ENCODE assay signal across 11 mouse cellular contexts in genomic region chr1:39934954-39935353, GRCm38 (mm10). TPM values are rescaled to one million over a fixed set of nuclear protein-coding genes. Genes with fewer than 3 reads are reported as not detected.
A peak's percentile ranks its signal among the peaks of the same experiment; 100 is the strongest.
DNase-seq lines count a peak whose midpoint lies in the region; ATAC-seq and TF ChIP-seq lines count a peak whose summit lies in the region.
"Had no signal": no experiment of that assay in that cellular context is flagged by ENCODE, and none has a peak within 500 bp of the region (broad histone marks: within the 10 kb centered on the region; RNA-seq: fewer than 3 reads in every experiment).

No protein-coding gene starts in this region.

- no peaks in the 10 kb centered on the region for H3K9me3 ChIP-seq in hindbrain, embryonic 15.5 days
- H3K9me3 ChIP-seq in hindbrain, embryonic 10.5 days: no peaks in the 10 kb centered on the region
- H3K9me3 ChIP-seq in midbrain, embryonic 11.5 days (ENCODE audit: control insufficient read depth, low read length): no peaks in the 10 kb centered on the region
- no peaks in the 10 kb centered on the region for H3K9me3 ChIP-seq in midbrain, embryonic 14.5 days (ENCODE audit: control insufficient read depth, low read length)
- no peaks in the 10 kb centered on the region for H3K9me3 ChIP-seq in liver, embryonic 14.5 days (ENCODE audit: control insufficient read depth, low read length)

- H3K4me1 ChIP-seq in hindbrain, embryonic 15.5 days (replicated peaks): peaks cover 97% of the 10 kb centered on the region
- peaks cover 95% of the 10 kb centered on the region for H3K4me1 ChIP-seq in hindbrain, embryonic 10.5 days (replicated peaks)
- peaks cover 53% of the 10 kb centered on the region for H3K4me1 ChIP-seq in midbrain, embryonic 11.5 days (ENCODE audit: control insufficient read depth, insufficient read depth, low read length)
- H3K4me1 ChIP-seq in midbrain, embryonic 14.5 days (ENCODE audit: control insufficient read depth, insufficient read depth, low read length): peaks cover 89% of the 10 kb centered on the region
- peaks cover 22 to 30% of the 10 kb centered on the region in 2 experiments for H3K4me1 ChIP-seq in liver, embryonic 14.5 days (replicated peaks; ENCODE audit: control insufficient read depth in 2 of 2, insufficient read depth in 2 of 2, low read length in 1 of 2)

- H3K36me3 ChIP-seq in hindbrain, embryonic 15.5 days: no peaks in the 10 kb centered on the region
- H3K36me3 ChIP-seq in hindbrain, embryonic 10.5 days: peaks cover 25% of the 10 kb centered on the region; the same call in 1 of the 2 replicates
- H3K36me3 ChIP-seq in midbrain, embryonic 11.5 days (ENCODE audit: control insufficient read depth, insufficient read depth, low read length): peaks cover 2% of the 10 kb centered on the region; the same call in 1 of the 2 replicates
- H3K36me3 ChIP-seq in midbrain, embryonic 14.5 days (ENCODE audit: control insufficient read depth, insufficient read depth, low read length): 0 out of 2 replicates have a peak, but pooled peaks cover 8% of the 10 kb centered on the region
- H3K36me3 ChIP-seq in liver, embryonic 14.5 days (replicated peaks; ENCODE audit: control insufficient read depth, insufficient read depth, low read depth): no peaks in the 10 kb centered on the region

- no peak overlapping the region for H3K4me3 ChIP-seq in hindbrain, embryonic 15.5 days
- H3K4me3 ChIP-seq in hindbrain, embryonic 10.5 days: no peak overlapping the region
- H3K4me3 ChIP-seq in midbrain, embryonic 11.5 days (ENCODE audit: low read depth, low read length): no peak overlapping the region
- no peak overlapping the region for H3K4me3 ChIP-seq in midbrain, embryonic 14.5 days (replicated peaks; ENCODE audit: low read depth, low read length)
- H3K4me3 ChIP-seq in liver, embryonic 14.5 days (ENCODE audit: insufficient read depth in 1 of 2, low read depth in 2 of 2, low read length in 2 of 2): no peak overlapping the region

- TF ChIP-seq CTCF in liver, embryonic 14.5 days (IDR thresholded peaks at IDR 0.05; ENCODE audit: low read depth): no peak

- no peaks in the 10 kb centered on the region for H3K27me3 ChIP-seq in hindbrain, embryonic 15.5 days
- no peaks in the 10 kb centered on the region for H3K27me3 ChIP-seq in hindbrain, embryonic 10.5 days (ENCODE audit: insufficient read depth, poor library complexity, severe bottlenecking)
- no peaks in the 10 kb centered on the region for H3K27me3 ChIP-seq in midbrain, embryonic 11.5 days (ENCODE audit: control insufficient read depth, insufficient read depth, low read length)
- H3K27me3 ChIP-seq in midbrain, embryonic 14.5 days (ENCODE audit: control insufficient read depth, insufficient read depth, low read length): no peaks in the 10 kb centered on the region
- no peaks in the 10 kb centered on the region; the same call in 1 of the 2 replicates for H3K27me3 ChIP-seq in liver, embryonic 14.5 days (ENCODE audit: control insufficient read depth, insufficient read depth, low read length)

- no peak for DNase-seq in hindbrain, embryonic 10.5 days (ENCODE audit: low spot score)
- no peak for DNase-seq in midbrain, embryonic 11.5 days (ENCODE audit: low spot score, missing footprints)
- DNase-seq in midbrain, embryonic 14.5 days: no peak
- DNase-seq in liver, embryonic 14.5 days (ENCODE audit: low read depth in 3 of 3, low spot score in 3 of 3): no peak
- peak; percentile 39 to 69 for DNase-seq in thymus, postnatal 36 days
- DNase-seq in retina, embryonic 14.5 days (ENCODE audit: low spot score): no peak
- DNase-seq: adrenal gland, postnatal 36 days; cerebellum, adult 11-12 months; kidney, adult 2 months had no signal

- no peak for ATAC-seq in hindbrain, embryonic 15.5 days (ENCODE audit: low FRiP score, low read depth)
- no peak for ATAC-seq in midbrain, embryonic 11.5 days (ENCODE audit: low FRiP score)
- no peak for ATAC-seq in midbrain, embryonic 14.5 days (ENCODE audit: low FRiP score, low TSS enrichment)
- ATAC-seq in liver, embryonic 14.5 days (ENCODE audit: insufficient read depth): no peak

- no peak overlapping the region for H3K9ac ChIP-seq in hindbrain, embryonic 15.5 days
- H3K9ac ChIP-seq in midbrain, embryonic 11.5 days (ENCODE audit: low read length): 0 out of 2 replicates have a peak overlapping the region, but pooled peaks have one; percentile 10
- H3K9ac ChIP-seq in midbrain, embryonic 14.5 days (replicated peaks; ENCODE audit: low read length): no peak overlapping the region
- no peak overlapping the region for H3K9ac ChIP-seq in liver, embryonic 14.5 days (replicated peaks)

- no peak overlapping the region for H3K27ac ChIP-seq in hindbrain, embryonic 15.5 days (replicated peaks)
- no peak overlapping the region for H3K27ac ChIP-seq in hindbrain, embryonic 10.5 days
- no peak overlapping the region for H3K27ac ChIP-seq in midbrain, embryonic 11.5 days (ENCODE audit: low read depth, low read length)
- no peak overlapping the region for H3K27ac ChIP-seq in midbrain, embryonic 14.5 days (replicated peaks; ENCODE audit: low read depth, low read length)
- H3K27ac ChIP-seq in liver, embryonic 14.5 days: no peak overlapping the region
- H3K27ac ChIP-seq: heart, adult 2 months had no signal

- no peak for TF ChIP-seq EP300 in liver, embryonic 14.5 days (IDR thresholded peaks at IDR 0.05; ENCODE audit: low read depth)

- 31% methylated on average over 8 of the region's 8 CpGs for WGBS in hindbrain, embryonic 15.5 days
- 23% methylated on average over 8 of the region's 8 CpGs for whole genome bisulfite sequencing in hindbrain, embryonic 10.5 days
- 28% methylated on average over 8 of the region's 8 CpGs for WGBS in midbrain, embryonic 11.5 days
- WGBS in midbrain, embryonic 14.5 days: 31% methylated on average over 8 of the region's 8 CpGs
- 60% methylated on average over 8 of the region's 8 CpGs for WGBS in liver, embryonic 14.5 days (ENCODE audit: insufficient replicate concordance)

- peak overlapping the region; percentile 50; the same call in 1 of the 2 replicates for H3K4me2 ChIP-seq in hindbrain, embryonic 15.5 days
- 0 out of 2 replicates have a peak overlapping the region, but pooled peaks have one; percentile 38 for H3K4me2 ChIP-seq in midbrain, embryonic 11.5 days
- H3K4me2 ChIP-seq in midbrain, embryonic 14.5 days (ENCODE audit: low read length): no peak overlapping the region; the same call in 1 of the 2 replicates
- peak overlapping the region; percentile 74; the same call in 1 of the 2 replicates for H3K4me2 ChIP-seq in liver, embryonic 14.5 days (ENCODE audit: low read depth)

RNA-seq across cellular contexts. Expression of gene Map4k4, which starts 34.2 kb away (rescaled TPM):
- 41.5 and 42.6 TPM in 2 replicates for polyA plus RNA-seq in hindbrain, embryonic 15.5 days (2015; fragmentation: Nextera tagmentation; extraction: Ambion mirVana)
- polyA plus RNA-seq in hindbrain, embryonic 10.5 days (2016; fragmentation: Nextera tagmentation; extraction: Ambion mirVana): 38.5 and 40.1 TPM in 2 replicates
- polyA plus RNA-seq in midbrain, embryonic 11.5 days (2014; fragmentation: Nextera tagmentation; extraction: Ambion mirVana): 30.7 and 33.7 TPM in 2 replicates
- 48.9 and 56.7 TPM in 2 replicates for polyA plus RNA-seq in midbrain, embryonic 14.5 days (2014; fragmentation: Nextera tagmentation; extraction: Ambion mirVana)
- 8.6 and 14.5 TPM in 2 replicates for polyA plus RNA-seq in liver, embryonic 14.5 days (2012; rRNA removed)
- 2.3 and 2.7 TPM in 2 replicates for polyA plus RNA-seq in liver, embryonic 14.5 days (2014; fragmentation: Nextera tagmentation; extraction: Ambion mirVana)

Comparison
In these comparisons a context has a peak if more than half of its experiments do, and no peak if none do; other contexts are left out.
1. DNase-seq: peak in thymus, postnatal 36 days (2 of 2); none in hindbrain, embryonic 10.5 days (single experiment), midbrain, embryonic 11.5 days (single experiment), midbrain, embryonic 14.5 days (single experiment), liver, embryonic 14.5 days (0 of 3) and retina, embryonic 14.5 days (single experiment).